Mouse (Mus musculus): ENCODE data around the gene Kcnh4. TPM values are rescaled to one million over a fixed set of nuclear protein-coding genes. Genes with fewer than 3 reads are reported as not detected.

Kcnh4 gene
- total RNA-seq, 2 experiments from 2014 or later = not detected

- ATAC-seq (replicated peaks; ENCODE audit: low FRiP score, poor library complexity, severe bottlenecking) = no peak
Measured at GRCm38 (mm10) chr11:100690389-100690788, 69.4 kb downstream of the Kcnh4 start.

Other genes starting within 250 kb of the Kcnh4 start
- 17.6 and 38.2 TPM in 2 replicates for gene Acly, start 231.9 kb downstream of the Kcnh4 start, total RNA-seq (2015; ENCODE audit: low replicate concordance)
- 18.1 and 22.0 TPM in 2 replicates for gene Acly, start 231.9 kb downstream of the Kcnh4 start, total RNA-seq (2017; ENCODE audit: low replicate concordance)
- gene Ttc25, start 214.3 kb downstream of the Kcnh4 start, total RNA-seq (2015; ENCODE audit: low replicate concordance) = not detected in 2 replicates
- not detected in 2 replicates for gene Ttc25, start 214.3 kb downstream of the Kcnh4 start, total RNA-seq (2017; ENCODE audit: low replicate concordance)
- 3.6 and 23.1 TPM in 2 replicates for gene Cnp, start 185.0 kb downstream of the Kcnh4 start, total RNA-seq (2015; ENCODE audit: low replicate concordance)
- gene Cnp, start 185.0 kb downstream of the Kcnh4 start, total RNA-seq (2017; ENCODE audit: low replicate concordance) = 14.1 and 14.4 TPM in 2 replicates
- 17.2 and 18.0 TPM in 2 replicates for gene Nkiras2, start 140.7 kb downstream of the Kcnh4 start, total RNA-seq (2015; ENCODE audit: low replicate concordance)
- gene Nkiras2, start 140.7 kb downstream of the Kcnh4 start, total RNA-seq (2017; ENCODE audit: low replicate concordance) = 5.8 and 9.4 TPM in 2 replicates
- 79.3 and 93.5 TPM in 2 replicates for gene Dnajc7, start 139.8 kb downstream of the Kcnh4 start, total RNA-seq (2015; ENCODE audit: low replicate concordance)
- 103 and 106 TPM in 2 replicates for gene Dnajc7, start 139.8 kb downstream of the Kcnh4 start, total RNA-seq (2017; ENCODE audit: low replicate concordance)
- gene Zfp385c, start 67.5 kb downstream of the Kcnh4 start, total RNA-seq (2015; ENCODE audit: low replicate concordance) = not detected in 2 replicates
- gene Zfp385c, start 67.5 kb downstream of the Kcnh4 start, total RNA-seq (2017; ENCODE audit: low replicate concordance) = not detected in 2 replicates
- 6.8 and 7.5 TPM in 2 replicates for gene Dhx58, start 55.7 kb downstream of the Kcnh4 start, total RNA-seq (2015; ENCODE audit: low replicate concordance)
- 17.8 and 26.2 TPM in 2 replicates for gene Dhx58, start 55.7 kb downstream of the Kcnh4 start, total RNA-seq (2017; ENCODE audit: low replicate concordance)
- 2.5 and 11.2 TPM in 2 replicates for gene Kat2a, start 47.5 kb downstream of the Kcnh4 start, total RNA-seq (2015; ENCODE audit: low replicate concordance)
- 1.9 and 2.6 TPM in 2 replicates for gene Kat2a, start 47.5 kb downstream of the Kcnh4 start, total RNA-seq (2017; ENCODE audit: low replicate concordance)
- gene Hspb9, start 46.1 kb downstream of the Kcnh4 start, total RNA-seq (2015; ENCODE audit: low replicate concordance) = not detected in 2 replicates
- not detected in 2 replicates for gene Hspb9, start 46.1 kb downstream of the Kcnh4 start, total RNA-seq (2017; ENCODE audit: low replicate concordance)
- 99.8 and 136 TPM in 2 replicates for gene Rab5c, start 21.7 kb downstream of the Kcnh4 start, total RNA-seq (2015; ENCODE audit: low replicate concordance)
- 80.2 and 110 TPM in 2 replicates for gene Rab5c, start 21.7 kb downstream of the Kcnh4 start, total RNA-seq (2017; ENCODE audit: low replicate concordance)
- gene Hcrt, start 3.0 kb upstream of the Kcnh4 start, total RNA-seq (2015; ENCODE audit: low replicate concordance) = not detected in 2 replicates
- gene Hcrt, start 3.0 kb upstream of the Kcnh4 start, total RNA-seq (2017; ENCODE audit: low replicate concordance) = not detected in 2 replicates
- gene Ghdc, start 11.0 kb upstream of the Kcnh4 start, total RNA-seq (2015; ENCODE audit: low replicate concordance) = 0.72 and 0.84 TPM in 2 replicates
- gene Ghdc, start 11.0 kb upstream of the Kcnh4 start, total RNA-seq (2017; ENCODE audit: low replicate concordance) = 0.51 and 1.4 TPM in 2 replicates
- 5.9 and 10.1 TPM in 2 replicates for gene Stat5b, start 90.8 kb upstream of the Kcnh4 start, total RNA-seq (2015; ENCODE audit: low replicate concordance)
- 7.0 and 10.3 TPM in 2 replicates for gene Stat5b, start 90.8 kb upstream of the Kcnh4 start, total RNA-seq (2017; ENCODE audit: low replicate concordance)
- gene Stat5a, start 99.4 kb upstream of the Kcnh4 start, total RNA-seq (2015; ENCODE audit: low replicate concordance) = 3.2 and 7.5 TPM in 2 replicates
- 5.3 and 5.4 TPM in 2 replicates for gene Stat5a, start 99.4 kb upstream of the Kcnh4 start, total RNA-seq (2017; ENCODE audit: low replicate concordance)
- gene Stat3, start 179.6 kb upstream of the Kcnh4 start, total RNA-seq (2015; ENCODE audit: low replicate concordance) = 31.0 and 31.4 TPM in 2 replicates
- 26.2 and 26.6 TPM in 2 replicates for gene Stat3, start 179.6 kb upstream of the Kcnh4 start, total RNA-seq (2017; ENCODE audit: low replicate concordance)
- gene Cavin1, start 210.9 kb upstream of the Kcnh4 start, total RNA-seq (2015; ENCODE audit: low replicate concordance) = not detected in 2 replicates
- not detected in 2 replicates for gene Cavin1, start 210.9 kb upstream of the Kcnh4 start, total RNA-seq (2017; ENCODE audit: low replicate concordance)
- gene Atp6v0a1, start 249.5 kb upstream of the Kcnh4 start, total RNA-seq (2015; ENCODE audit: low replicate concordance) = 316 and 341 TPM in 2 replicates
- gene Atp6v0a1, start 249.5 kb upstream of the Kcnh4 start, total RNA-seq (2017; ENCODE audit: low replicate concordance) = 355 and 494 TPM in 2 replicates